Mouse (Mus musculus) urinary bladder, postnatal 10 days (tissue): Measurements from ENCODE around the gene Tac2.

Source experiments
- DNase-seq: peaks from one replicate; pipeline ENCODE4 v3.0.0; 2022; ENCODE audit warnings: low spot score

The Tac2 gene

DNA sequence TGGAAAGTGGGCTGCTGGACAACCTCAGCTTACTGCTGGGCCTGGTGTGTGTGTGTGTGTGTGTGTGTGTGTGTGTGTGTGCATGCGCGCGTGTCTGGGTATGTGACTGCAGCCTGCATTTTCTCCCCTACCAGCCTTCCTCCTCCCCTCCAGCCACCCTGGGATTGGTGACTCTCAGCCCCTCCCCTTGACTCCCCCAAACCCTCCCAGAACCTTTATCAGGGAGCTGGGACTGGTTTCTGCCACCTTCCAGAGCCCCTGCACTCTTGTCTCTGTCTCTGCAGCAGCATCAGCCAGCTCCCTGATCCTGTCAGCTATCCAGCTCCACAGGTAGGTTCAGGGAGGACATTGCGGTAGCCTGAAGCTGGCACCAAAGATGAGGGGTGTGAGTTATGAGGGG is 858 bp downstream of the Tac2 start:
- DNase-seq = no peak

DNA sequence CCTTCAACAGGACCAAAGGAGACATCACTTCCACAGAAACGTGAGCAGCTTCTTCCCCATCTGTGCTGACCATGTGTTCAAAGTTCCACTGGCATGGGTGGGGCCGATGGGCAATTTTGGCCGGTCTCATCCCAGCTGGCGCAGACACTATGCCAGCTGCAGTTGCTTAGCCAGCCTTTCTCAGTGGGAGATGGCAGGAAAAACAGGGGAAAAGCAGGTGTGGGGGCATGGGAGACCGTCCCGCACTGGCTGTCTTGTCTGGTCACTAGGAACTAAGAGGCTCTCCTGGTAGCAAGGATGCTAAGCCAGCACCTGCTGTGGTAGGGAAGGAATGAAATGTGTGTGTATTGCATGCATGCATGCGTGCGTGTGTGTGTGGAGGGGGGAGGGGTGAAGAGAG is 4.2 kb downstream of the Tac2 start:
- no peak for DNase-seq

DNA sequence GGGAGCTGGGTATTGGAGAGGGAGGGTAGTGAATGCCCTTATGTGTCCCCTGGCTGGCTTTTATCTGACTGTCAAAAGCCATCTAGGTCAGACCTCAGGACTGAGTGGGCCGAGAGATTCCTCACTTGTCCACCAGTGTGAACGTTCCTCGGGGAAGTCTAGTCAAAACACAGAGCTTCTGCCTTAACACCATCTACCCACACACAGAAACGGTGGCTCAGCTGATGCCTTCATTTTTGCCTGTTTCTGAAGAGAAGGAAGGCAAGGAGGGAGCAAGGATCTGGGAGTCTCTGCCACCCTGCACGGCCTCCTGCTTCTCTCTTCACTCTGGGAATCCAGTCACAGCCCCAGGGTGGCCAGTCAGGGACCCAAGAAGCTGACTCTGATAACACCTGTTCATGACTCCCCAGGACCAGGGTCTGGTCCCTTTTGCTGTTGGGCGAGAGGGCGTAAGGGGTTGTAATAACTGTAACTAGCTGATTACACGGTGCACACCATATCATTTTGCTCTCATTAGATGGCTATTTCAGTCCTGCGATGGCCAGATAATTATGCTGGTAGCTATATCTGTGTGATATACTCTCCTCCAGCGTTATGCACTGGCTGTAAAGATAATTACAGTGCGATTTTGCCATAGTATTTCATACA is 6.1 kb downstream of the Tac2 start:
- no peak for DNase-seq

DNA sequence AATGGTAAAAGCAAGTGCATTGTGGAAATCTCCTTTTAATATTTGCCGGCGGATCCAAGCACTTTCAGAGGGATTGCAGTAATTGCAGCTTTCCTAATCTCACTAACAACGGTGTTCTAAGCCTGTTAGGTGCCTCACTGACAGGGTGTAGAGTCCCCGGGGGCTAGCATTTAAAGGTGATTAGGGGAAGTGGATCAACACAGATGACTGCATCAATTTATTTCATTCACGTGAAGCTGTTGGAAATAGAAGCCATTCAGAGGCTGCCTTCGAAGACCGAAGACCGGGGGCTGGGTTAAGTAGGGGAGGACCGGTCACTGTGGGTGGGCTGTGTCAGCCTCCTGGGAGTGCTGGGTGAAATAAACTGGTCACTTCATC is 6.6 kb downstream of the Tac2 start:
- no peak for DNase-seq

DNA sequence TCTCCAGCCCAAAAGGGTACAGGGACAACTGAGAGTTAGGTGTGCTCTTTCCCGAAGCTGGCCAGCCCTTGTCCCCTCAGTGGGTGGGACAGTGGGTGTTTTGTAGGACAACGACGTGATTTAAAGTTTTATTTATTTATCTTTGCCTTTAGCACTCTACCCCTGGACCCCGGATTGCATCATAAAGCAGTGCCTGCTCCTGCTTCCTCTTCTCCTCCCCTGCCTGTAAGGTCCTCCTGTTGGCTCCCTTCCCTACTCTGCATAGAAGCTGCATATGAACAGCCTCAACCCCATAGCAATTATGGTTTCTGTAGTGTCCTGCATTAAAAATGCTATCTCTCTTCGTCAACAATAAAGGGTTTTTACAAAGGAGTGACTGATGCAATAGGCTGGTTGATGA is 7.1 kb downstream of the Tac2 start:
- DNase-seq = no peak

DNA sequence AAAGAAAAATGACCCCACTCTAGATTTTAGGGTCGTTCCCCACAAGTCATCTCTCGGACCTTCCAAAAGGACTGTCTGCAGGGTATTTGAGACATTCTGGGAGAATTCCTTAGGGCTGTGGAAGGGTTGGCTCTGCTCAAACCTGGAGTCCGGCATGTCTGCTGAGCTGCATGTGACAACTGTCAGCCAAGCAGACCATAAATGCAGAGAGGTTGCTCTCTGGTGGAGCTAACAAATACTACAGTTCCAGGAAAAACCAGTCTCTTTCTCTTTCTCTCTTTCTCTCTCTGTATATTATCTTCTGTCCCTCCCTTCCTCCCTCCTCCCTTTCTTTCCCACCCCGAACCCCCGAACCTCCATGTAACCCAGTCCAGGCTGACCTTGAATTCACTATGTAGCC is 10.2 kb downstream of the Tac2 start:
- no peak for DNase-seq

DNA sequence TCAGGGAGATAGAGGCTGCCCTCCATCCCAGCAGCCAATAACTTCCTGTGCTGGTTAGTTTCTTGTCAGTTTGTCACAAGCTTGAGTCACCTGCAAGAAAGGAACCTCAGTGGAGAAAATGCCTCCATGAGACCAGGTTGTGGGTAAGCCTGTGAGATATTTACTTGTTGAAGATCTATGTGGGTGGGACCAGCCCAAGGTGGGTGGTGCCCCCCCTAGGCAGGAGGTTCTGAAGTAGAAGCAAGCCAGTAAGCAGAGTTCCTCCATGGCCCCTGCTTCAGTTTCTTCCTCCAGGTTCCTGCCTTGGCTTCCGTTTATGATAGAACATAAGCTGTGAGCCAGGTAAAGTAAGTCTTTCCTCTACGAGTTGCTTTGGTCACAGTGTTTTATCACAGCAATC is 12.0 kb downstream of the Tac2 start:
- no peak for DNase-seq

DNA sequence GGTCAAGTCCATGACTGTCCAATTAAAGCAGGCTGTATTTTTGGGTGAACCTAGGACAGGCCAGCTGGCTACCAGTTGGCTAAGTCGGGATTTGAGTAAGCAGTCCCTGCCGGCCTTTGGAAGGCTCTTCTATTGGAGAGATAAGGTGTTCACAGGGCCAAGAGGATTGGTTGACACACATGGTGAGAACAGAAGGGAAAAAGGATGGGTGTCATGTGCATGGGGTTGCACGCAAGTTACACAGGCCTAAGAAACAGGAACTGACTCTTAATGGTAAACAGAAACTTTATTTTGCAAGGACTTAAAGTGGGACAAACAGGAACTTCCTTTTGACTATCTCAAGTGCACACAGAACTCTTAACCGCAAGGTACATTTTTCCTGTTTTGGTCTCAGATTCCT is 12.6 kb downstream of the Tac2 start:
- no peak for DNase-seq

DNA sequence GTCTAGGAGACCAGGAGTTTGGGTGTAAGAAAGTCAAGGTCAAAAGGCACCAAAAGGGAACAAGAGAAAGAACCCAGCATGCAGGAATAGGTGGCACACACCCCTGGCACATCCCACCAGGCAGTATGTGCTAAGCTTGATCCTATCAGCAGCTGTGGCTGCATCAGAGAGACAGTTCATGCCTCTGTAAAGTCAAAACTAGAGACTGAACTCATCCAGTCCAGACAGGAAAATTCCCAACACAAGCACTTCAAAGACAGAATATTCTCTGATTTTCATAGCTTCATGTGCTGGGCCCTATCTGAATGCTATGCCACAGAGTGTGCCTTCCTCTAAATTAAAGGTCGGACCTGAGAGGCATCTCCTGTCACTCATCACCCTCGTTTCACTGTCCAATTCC is 13.3 kb downstream of the Tac2 start:
- no peak for DNase-seq

DNA sequence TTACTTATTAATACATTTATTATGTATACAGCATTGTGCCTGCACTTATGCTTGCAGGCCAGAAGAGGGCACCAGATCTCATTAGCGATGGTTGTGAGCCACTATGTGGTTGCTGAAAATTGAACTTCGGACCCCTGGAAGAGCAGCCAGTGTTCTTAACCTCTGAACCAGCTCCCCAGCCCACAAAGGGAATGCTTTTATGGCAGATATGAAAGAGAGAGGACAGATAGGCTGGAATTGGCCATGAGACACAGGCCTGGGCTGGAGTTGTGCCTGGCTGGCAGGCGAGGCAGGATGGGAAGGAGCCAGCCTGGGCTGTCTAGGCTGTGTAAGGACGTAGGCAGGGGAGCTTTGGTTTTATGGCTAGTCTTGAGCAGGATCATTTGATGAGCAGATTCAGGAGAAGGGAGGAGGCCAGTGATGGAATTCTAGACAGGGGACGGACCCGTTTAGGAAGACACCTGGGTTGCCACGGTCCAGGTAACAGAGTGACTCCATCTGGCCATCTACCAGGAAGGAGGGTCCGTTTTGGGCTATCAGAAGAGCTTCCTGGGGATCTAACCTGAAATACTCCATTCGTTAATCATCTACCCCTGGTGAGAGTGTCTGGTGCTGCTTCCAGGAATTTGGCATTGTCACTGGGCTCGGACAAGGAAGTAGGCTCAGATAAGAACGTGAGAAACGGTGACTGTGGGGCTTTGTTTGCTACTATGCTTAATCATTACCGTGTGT is 14.0 kb downstream of the Tac2 start:
- DNase-seq = no peak

DNA sequence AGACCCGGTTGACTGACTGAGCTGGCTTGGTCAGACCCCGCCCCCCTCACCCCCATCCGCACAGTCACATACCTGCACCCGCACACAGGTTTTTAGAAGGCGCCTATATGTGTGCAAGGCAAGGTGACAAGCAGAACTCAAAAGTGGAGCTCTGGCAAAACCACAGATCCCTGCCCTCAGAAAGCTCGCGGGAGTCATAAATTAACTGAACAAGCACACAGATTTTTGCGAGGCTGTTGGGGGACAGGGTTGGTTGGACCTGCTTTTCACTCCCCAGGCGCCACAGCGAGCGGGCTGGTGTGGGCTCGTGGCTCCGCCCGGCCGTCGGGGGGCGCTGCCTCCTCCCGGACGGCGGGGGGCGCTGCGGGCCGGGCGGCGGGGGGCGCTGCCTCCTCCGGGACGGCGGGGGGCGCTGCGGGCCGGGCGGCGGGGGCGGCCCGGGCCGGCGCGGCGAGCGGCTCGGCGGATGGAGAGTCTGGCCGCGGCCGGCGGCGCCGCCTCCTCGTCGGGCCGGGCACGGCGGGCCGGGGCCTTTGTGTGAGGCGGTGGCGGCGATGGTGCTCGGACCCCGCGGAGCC is 14.9 kb downstream of the Tac2 start, which contains the start of gene Zbtb39:
Zbtb39 (plus strand) TSS at position 456 of the 578 bp plus-strand sequence.
- DNase-seq = no peak

DNA sequence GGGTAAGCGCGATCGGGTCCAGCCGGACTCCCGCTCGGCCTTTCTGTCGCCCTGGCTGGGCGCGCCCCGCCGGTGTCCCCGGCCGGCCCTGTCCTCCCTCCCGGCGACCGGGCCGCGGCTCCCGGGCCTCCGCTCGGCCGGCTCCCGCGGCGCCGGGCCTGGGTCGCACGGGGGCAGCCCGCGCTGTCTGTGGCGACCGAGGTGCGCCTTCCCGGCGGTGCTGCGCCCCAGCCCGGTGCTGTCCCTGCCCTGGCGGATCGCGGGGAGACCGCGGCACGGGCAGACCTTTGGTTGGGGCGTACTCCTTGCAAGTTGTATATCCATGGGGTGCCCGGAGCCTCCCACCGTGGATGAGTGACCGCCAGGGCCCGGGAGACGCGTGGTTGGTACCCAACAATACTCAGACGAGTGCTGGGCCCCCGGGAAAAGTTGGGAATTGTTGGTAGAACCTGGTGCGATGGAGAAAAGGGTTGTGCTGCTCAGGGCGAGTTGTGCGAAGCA is 15.4 kb downstream of the Tac2 start:
- DNase-seq = no peak

DNA sequence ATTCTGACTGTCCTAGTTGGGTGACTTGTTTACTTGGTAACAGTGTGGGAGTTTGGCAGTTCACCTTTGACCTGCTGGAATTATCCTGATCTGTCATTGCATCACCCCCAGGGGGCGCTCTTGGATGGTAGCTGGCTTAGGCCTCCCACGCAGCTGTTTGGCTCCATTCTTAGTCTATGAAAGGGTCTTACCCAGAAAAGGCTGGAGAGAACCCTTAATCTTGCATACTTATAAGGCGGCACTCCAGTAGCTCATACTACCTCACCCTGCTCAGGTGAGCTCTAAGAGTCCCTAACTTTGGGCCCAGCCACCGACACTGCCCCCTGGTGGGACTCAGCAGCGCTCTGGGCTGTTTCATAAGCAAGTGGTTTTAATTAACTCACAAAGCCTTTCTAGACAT is 20.4 kb downstream of the Tac2 start:
- DNase-seq = no peak

DNA sequence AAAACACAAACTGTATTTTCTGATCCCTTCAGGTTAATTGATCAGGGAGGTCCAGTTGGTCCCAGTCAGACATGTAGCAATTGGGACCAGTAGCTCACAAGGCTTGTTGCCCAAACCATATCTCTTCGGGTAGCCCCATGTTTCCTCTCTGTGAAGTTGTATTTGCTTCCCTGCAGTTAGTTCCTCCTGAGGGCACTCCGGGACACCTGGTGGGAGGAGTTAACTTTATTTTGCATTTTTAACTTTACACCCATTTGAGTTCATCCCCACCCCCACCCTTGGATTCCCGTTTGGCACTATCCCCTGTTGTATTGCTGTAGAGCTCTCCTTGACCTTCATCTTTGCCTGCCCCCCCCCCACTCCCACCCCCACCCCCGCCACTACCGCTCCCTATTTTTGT is 21.6 kb downstream of the Tac2 start:
- no peak for DNase-seq

DNA sequence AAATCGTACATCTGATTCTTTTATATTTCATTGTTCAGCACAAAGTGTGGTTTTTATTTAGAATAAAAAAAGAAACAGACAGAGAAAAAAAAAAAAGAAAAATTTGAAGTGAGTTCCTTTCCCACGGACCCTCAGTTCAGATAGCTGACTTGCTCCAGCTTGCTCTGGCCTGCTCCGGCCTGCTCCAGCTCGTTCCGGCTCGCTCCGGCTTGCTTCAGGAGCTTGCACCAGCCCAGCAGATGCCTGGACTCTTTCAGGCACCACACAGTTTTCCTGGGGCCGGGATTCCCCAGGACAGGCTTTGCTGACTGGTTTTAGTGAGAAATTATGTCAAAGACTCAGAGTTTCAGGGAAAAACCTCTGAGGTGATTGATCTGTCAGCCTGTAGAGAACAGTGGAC is 23.0 kb downstream of the Tac2 start:
- no peak for DNase-seq

DNA sequence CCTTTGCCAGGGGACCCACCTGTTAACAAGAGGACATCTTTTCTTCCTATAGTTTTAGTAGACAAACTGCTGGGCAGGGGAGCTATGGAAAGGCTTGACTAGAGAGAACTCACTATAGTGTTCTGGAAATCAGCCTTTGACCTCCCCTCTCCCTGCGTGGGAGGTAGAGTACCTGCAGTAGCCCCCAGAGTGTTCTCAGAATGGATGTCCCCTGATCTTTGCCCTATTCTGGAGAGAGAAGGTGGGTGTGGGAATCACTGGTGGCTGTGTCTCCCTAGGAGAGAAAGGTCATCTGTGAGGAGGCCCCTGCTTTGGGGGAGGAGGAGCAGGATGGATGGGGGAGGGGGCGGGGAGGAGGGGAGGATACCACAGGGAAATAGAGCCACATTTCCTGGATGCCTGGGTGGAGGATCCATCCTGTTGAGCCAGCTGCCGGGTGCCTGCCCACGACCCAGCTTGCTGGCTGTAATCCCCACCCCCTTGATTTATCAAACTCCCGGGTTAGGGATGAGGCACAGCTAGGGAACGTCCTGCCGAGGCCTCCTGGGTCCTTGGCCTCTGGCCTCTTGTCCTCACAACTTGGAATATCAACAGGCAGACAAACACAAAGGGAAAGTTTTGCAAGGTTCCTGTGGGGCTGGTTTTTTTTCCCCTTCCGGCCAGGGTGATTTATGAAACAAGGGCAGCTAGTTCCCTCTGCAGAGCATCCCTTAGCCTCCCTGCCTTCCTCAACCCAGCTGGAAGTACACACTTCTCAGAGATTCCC is 24.8 kb downstream of the Tac2 start:
- DNase-seq = no peak

DNA sequence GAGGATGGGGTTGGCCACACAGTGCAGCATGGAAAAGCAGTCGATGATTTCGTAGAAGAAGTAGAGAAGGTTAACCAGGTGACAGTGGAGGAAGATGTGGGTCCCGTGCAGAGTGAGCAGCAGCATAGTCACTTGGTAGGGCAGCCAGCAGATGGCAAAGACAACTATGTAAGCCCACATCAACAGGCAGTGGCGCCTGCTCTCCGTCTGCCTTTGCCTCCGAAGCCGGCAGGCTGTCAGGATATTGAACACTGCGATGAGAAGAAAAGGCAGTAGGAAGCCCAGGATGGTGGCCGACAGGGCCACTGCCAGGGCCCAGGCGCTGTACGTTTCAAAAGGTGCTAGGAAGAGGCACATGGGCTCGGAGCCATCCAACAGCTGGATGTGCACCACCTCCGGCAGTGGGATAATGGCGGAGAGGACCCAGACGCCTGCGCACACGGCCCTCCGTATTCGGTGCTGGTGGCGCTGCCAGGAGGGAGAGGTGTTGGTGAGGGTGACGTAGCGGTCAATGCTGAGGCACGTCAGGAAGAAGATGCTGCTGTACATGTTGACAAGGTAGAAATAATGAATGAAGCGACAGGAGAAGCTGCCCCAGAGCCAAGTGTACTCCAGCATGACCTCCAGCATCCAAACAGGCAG is 26.0 kb downstream of the Tac2 start:
- no peak for DNase-seq

DNA sequence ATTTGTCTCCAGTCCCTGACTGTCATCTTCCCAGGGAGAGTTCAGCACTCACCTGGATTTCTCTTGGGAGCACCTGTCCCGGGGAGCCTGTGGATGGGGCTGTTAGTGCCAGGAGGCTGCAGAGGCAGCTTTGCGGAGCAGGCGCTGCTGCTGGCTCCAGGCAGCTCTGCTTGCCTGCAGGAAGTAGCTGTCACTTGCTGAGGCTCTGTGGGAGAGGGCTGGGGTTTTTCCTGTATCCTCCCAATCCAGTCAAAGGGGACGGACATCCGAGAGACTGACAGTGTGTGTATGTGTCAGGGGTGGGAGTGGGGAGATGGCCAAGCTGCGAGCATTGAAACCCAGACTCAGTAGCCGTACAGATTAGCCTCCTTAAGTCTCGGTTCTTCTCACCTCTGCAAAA is 27.3 kb downstream of the Tac2 start, which contains the start of gene Gpr182:
Gpr182 (minus strand) TSS at position 185 of the 400 bp plus-strand sequence.
- DNase-seq = no peak

DNA sequence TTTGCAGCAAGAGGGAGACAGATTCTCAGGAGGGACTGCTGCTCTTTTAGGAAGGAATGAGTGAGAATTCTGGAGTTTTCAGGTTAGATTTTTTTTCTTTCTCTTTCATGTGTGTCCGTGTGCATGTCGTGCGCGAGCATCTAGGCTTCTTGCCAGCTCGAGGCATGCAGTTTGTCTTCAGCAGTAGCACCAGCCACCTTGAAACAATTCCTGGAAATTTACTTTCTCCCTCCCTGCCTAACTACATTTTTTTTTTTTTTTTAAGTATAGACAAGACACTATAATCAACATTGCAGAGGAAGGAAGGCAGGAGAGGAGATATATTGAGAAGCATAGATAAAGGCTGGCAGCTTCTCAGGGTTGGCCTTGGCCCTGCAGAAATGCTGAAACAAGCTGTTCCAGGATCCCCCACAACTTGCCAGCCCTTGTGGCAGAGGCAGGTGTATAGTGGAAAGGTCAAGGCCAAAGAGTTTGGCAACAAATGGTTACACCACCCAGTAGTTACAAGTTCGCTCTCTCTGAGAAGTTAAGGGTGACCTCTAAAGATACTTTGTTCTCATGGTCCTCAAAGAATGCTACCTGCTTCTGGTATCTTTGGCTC is 30.4 kb downstream of the Tac2 start:
- DNase-seq = no peak

DNA sequence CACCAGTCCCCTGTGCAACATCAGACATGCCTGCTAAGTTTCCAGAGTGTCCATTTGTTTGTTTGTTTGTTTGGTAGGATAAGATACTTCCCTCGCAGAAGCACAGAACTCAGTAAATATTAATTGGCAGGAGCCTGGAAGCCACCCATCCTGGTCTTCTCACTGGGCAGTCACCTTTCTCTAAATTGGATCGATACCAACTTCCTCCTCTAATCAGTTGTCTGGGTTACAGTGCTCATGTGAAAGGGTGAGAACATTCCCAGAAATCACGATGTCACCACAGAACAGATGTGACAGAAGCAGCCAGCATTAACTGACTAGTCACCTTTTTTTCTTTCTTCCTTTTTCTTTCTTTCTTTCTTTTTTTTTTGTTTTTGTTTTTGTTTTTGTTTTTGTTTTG is 31.0 kb downstream of the Tac2 start:
- no peak for DNase-seq

DNA sequence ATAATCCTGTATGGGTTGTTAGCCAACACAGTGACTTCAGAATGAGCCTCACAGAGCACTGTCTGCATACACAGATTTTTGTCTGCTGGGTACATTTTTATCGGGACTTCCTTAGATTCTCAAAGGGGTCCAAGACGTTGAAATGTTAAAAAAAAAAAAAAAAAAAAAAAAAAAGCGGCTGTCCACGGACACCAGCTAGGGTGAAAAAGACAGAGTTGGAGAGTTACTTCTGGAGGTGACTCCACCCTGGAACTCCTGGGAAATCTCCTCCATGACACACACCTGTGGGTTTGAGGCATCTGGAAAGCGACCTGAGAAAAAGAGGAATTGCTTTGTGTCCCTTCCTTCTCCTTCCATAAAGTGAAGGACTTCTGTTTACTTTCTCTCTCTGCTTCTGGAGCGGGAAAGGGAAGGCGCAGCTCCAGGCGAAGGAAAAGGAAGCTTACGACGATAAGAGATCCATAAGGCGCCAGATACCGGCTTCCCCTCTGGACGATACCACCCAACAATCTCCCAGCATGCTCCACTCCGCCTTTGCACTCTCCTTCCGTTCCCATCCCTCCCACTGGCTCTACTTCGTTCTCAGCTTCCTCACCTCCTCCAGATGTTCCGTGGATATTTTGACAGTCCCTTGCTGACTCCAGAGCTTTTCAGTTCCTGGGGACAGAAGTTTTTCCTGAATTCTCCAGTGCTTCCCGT is 31.6 kb downstream of the Tac2 start:
- no peak for DNase-seq
